Mouse (Mus musculus) mouse embryonic stem cell (cell line): ENCODE data around the gene Rmi1.
"Not testable (repeated sequence)": the region's sequence is repeated elsewhere in the genome, so short reads cannot be mapped to it uniquely, and the experiment has no call there.

ENCODE experiments used
- in situ Hi-C, 2 experiments: fragments of 300-500 bp; cut with MboI; formaldehyde crosslinking; loops; 1 replicate in 1 of 2; 3 replicates in 1 of 2; pipeline ENCODE4 v1.14.3; 2019 to 2020; ENCODE audit warnings: low sequenced_read_pairs in 2 of 2, low pct_unique_long_range_greater_than_20kb in 1 of 2, mixed read lengths in 1 of 2; ENCODE audit not compliant: unreplicated experiment in 1 of 2

Gene Rmi1

DNA sequence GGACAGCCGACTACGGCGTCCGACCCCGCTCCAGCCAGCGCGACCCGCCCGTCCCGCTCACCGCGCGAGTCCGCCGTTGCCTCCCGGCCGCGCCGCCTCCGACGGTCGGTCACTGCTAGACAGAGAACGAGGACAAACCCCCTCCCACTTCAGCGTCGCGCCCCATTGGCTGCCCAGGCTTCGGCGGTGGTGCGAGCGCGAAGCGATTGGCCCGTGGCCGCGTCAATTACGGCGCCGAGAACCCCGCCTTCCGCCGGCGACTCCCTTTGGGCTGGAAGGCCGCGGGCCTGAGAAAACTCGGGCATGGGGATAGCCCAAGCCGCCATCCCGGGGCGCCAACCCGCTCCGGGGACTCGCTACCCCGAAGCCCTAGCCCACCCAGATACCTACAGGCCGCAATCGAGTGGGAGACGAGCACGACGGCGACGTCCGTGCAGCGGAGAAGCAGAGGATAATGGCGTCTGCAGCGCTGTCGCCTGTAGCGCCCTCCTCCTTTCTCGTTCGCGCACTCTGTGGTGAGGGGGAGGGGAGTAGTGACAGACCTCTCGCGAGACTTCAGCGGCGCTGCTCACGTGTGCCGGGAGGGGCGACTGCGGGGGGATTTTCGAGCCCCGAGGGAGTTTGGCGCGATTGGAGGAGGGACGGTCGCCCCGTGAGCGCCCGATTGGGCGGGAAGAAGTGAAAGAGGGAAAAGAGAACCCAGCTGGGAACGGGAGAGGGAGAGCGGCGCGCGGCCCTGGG lies at the start of gene Rmi1:
Gene Rmi1 (plus strand): TSS at position 246 of the 741 bp plus-strand sequence.
- in situ Hi-C loops = no loop called here

DNA sequence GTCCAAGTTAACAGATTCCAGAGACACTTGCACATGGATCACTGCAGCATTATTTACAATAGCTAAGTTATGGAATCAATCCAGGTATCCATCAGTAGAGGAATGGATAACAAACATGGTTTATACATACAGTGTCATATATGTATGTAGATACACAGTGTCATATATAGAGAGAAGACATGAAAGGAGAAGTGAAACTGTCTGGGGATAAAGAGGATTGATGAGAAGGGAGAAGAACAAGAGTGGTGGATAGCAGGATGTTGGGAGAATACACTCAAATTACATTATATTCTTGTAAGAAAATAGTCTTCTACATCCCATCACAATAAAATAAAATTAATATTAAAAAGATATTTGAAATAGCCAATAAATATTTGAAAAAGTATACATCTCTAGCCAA lies 49.1 kb upstream of the Rmi1 start:
- in situ Hi-C loops = loop anchor here in 1 of 2 experiments (10.0 kb wide), 1 partner anchor 188 kb away; no protein-coding TSS in a partner anchor

DNA sequence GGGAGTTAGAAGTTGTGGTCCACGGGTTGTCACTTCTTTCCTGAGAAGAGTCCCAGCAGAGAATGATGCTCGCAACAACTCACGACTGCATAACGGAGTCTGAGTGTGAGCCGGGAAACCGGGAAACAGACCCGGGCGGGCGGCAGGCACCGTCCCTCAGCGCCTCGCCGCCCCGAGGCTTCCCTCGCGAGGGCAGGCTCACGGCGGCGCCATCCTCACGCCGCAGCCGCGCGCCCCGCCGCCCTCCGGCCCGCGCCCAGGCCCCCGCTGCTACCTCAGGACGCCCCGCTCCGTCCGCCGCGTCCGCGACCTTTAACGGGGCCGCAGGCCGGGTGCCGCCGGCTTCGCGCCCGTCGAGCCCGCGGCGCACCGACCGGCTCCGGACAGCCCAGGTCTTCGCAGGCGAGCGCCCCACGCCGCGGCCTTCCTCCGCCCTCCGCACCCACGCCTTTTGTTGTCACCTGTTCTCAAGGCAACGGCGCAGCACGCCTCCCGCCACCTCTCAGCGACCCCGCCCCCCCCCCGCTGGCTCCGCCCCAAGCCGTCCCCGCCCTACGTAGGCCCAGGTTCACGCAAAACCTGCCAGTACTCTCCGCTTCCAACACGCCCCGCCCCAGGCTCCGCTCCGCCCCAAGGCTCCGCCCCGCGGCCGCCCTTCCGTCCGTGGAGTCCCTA lies 43.3 kb upstream of the Rmi1 start, which contains the start of gene Kif27:
Gene Kif27 (minus strand): TSS at position 494 of the 675 bp plus-strand sequence.
- in situ Hi-C loops = loop anchor here in 1 of 2 experiments (10.0 kb wide), 1 partner anchor 194 kb away; no protein-coding TSS in a partner anchor

DNA sequence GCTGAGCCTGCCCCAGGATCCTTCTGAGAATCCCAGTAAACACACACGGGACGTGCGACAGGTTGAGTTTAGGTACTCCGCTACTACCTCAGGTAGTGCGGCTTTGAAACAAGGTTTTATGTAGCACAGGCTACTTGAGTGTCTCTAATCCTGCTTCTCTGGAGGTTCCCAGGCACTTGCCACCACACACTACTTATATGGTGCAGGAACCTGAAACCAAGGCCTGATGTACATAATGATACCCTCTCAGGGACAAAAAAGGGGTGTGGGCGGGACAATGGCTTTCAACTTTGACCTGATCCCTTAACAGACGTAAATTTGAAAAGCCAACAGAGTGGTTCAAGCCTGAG lies 42.8 kb upstream of the Rmi1 start:
- in situ Hi-C loops = loop anchor here in 1 of 2 experiments (10.0 kb wide), 1 partner anchor 194 kb away; no protein-coding TSS in a partner anchor

DNA sequence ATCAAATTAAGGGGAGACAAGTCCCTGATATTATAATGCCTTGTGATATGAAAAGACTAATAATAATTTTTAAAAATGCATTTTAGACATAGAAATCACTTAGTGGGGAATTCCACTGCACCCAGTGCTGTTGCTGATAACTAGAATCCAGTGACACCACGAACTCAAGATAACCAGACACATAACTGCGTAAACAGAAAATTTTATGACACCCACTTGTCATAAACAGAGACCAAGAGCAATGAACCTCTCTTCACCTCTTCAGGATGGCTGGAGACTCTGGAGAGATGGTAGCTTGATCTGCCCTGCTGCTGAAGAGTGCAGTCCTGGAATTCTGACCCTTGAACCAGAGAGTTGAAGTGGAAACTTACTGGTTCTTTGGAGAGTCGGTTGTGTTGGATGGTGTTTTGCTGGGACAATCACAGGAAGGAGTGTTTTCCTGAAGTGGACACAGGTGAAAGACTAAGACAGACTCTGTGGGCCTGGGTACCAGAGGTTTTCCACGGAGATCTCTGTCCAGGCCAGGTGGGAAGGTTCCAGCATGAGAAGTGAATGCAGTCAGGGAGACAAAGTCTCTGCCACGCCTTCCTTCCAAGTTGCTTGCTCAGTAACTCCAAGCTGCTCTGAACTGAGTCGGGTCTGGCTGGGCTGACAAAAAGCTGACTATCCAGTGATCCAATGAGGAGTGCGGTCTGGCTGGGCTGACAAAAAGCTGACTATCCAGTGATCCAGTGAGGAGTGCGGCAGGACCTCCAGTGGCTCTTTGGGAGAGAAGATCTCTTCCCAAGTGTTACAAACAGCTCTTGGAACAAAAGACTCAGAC lies 37.5 kb upstream of the Rmi1 start:
- in situ Hi-C loops = no loop called here

DNA sequence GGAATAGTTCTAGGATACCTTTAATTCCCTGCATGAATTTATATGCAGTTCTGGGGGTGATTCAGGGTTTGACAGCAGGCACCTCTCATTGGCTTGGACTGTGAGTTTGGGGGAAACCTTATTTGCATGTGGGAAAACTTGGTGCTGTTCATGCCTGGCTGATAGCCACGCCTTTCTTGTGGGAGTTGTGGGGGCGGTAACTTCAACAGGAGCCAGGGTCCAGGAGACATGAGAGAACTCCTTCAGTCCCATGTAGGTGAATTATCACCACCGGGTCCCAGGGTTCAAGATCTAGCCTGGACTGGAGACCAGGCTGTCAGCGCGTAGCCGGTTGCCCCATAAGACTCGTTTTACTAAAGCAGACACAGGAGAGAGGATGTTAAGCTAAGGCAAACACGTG lies 36.9 kb upstream of the Rmi1 start:
- in situ Hi-C loops = not testable (repeated sequence)

DNA sequence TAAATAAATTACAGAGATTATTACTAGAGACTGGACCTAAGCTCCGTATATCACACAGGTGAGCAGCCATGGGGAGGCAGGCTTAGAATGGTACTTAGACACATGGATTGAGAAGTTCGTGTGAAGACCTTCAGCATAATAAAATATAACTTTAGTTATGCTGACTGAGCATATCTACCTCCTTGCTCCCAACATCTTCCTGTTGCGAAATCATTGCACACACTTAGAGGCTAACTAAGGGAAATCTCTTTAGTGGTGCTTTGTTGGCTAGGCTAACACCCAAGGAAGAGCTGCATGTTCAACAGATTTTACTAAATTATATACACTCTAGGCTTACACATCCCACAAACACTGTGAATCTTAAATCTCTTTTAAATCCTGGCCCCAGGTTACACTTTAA lies 35.7 kb upstream of the Rmi1 start:
- in situ Hi-C loops = no loop called here

DNA sequence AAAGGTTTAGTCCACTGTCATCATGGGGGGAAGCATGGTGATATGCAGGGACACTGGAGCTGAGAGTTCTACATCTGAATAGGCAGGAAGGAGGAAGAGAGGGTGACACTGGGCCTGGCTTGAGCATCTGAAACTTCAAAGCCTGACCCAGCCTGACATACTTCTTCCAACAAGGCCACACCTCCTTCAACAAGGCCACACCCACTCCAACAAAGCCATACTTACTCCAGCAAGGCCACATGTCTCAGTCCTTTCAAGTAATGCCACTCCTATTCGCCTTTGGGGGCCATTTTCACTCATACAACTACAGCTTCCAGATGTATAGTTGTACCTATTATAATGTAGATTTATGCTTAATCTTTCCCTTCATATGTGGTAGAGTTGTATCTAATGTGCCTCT lies 34.4 kb upstream of the Rmi1 start:
- in situ Hi-C loops = no loop called here

DNA sequence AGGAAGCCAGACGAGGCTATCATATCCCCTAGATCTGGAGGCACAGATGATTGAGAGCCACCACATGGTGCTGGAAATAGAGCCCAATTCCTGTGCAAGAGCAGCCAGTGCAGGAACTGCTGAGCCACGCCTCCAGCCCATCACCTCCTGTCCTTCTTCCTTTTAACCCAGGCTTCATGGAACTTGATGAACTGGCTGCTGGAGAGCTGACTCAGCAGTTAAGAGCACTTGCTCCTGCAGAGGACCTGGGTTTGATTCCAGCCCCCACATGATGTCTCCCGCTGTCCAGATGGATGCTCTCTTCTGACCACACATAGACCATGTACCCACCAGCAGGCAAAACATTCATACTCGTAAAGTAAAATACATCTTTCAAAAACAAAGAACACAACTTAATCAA lies 33.2 kb upstream of the Rmi1 start:
- in situ Hi-C loops = no loop called here

DNA sequence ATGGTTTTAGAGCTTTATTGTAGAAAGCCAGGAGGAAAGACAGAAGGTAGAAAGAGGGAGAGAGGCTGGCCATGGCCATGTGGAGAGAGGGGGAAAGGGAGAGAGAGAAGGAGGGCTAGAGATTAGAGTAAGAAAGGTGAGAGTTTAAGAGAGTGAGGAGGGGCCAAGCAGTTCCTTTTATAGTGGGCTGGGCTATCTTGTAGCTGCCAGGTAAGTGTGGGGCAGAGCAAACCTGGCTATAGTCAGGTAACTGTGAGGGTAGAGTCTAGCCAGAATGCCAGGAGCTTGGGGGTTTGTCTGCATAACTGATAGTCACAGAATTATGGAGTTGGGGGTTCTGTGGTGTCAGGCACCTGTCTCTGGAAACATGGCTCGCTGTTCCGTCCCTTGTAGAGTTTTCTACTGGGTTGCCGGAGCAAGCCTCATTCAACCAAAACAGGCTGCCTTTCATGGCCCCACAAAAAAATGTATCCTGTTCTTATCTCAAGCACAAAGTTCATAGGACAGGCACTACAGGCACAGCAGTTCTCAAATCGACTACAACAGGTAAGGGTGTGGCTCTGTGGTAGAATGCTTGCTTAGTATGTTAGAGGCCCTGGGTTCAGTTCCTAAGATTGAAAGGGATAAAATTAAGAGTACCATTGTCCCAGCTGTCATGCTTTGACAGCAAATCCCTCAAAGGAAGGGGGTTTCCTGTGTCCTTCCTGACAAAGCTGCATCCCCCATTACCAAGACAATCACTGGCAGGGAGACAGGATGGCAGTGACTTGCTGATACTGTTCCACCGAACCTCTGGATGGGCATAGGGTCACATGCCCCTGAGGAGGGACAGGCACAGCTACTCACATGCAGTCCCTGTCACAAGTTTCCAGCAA lies 29.5 kb upstream of the Rmi1 start:
- in situ Hi-C loops = no loop called here

DNA sequence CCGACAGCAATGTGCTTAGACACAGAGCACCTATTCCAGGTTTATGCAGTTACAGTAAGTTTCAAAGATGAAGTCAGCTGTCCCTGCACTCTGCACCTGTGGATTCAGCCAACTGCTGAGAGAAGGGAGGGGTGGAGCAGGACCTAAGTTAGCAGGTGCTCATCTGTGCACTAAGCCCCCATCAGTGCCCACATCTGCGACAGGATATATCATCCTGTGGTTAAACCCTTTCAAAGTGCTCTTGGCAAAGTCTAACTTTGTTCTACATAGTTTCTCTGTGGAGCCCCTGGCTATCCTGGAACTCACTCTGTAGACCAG lies 28.9 kb upstream of the Rmi1 start:
- in situ Hi-C loops = no loop called here

DNA sequence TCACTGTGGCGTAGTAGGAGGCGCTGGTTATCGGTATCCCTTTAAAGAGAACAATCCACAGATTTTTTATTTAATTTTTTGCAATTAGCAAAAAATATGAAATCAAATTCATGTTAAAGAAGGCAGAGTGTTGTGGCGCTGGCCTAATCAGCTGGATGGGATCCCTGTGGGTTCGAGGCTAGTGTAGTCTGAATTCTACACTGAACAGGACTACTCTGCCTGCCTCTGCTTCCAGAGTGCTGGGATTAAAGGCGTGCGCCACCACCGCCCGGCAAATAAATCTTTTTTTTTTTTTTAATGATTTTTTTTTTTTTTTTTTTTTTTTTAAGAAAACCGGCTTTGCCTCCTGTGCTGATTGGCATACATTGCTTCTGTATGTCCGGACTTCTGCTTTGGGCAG lies 17.7 kb upstream of the Rmi1 start:
- in situ Hi-C loops = loop anchor here in 1 of 2 experiments (10.0 kb wide), 1 partner anchor 90 kb away; no protein-coding TSS in a partner anchor

DNA sequence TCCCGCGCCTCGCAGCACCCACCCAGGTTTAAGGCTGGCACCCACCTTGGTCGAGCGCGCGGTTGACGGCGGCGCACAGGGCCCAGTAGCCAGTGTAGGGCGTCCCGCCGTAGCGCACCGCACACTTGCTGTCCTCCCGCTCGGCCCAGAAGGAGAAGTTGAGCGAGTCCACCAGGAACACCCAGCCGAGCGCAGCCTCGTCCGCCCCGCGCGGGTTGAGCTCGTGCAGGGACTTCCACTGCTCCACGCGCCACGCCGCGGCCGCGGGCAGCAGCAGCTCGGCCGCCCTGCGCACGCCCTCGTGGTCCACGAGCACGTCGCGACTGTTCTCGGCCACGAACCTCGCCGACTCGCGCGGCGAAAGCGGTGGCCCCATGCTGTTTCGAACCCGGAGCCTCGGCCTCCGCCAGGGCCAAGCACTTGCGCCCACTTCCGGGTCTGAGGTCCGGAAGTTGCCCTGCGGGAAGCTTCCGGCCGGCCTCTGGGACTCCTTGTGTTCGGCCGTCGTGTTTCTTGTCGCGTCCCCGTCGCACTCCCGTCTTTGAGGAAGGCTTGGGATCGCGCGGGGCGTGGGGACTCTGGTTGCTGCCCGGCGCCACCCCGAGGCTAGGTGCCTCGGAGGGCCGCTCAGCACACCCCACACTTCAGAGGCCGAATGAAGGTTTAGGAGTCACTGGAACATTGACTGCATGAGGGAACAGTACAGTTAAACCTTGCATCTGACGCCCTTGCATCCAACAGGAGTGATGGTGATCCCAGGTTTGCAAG lies 17.1 kb upstream of the Rmi1 start, which contains the start of gene 2210016F16Rik:
Gene 2210016F16Rik (minus strand): TSS at position 447 of the 768 bp plus-strand sequence.
- in situ Hi-C loops = loop anchor here in 1 of 2 experiments (10.0 kb wide), 1 partner anchor 90 kb away; no protein-coding TSS in a partner anchor

DNA sequence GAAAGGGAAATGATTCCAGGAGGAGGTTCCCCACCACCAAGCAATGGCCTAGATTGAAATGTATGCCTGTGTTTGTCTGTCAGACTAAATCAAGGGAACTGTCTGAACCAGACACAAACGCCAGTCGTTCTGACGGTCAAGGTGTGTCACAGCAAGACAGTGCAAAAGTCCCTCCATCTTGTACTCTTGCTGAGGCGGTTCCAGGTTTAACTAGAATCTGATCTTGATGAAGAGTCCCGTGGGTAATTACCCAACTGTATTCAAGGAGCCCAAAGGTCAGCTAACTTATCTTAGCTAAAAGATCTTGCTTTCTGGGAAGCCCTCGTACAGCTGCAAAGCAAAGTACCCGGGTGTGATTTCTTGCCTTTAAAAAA lies 16.5 kb upstream of the Rmi1 start:
- in situ Hi-C loops = loop anchor here in 1 of 2 experiments (10.0 kb wide), 1 partner anchor 91 kb away; no protein-coding TSS in a partner anchor

DNA sequence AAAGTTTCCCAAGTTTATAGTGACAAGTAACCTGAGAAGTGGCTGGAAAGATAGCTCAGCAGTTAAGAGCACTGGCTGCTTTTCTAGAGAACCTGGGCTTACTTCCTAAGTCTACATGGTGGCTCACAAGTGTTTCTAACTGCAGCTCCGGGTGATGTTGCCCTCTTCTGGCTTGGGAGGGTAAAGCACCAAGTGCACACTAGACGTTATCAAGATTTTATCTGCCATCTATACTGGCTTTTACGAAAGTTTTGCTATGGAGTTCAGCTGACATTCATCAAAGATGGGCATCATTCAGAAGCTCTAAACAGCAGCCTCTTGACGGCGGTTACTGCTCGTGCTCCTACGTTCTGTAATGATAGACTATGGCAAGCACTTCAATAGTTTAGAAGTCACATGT lies 14.1 kb upstream of the Rmi1 start:
- in situ Hi-C loops = loop anchor here in 1 of 2 experiments (10.0 kb wide), 1 partner anchor 93 kb away; no protein-coding TSS in a partner anchor

DNA sequence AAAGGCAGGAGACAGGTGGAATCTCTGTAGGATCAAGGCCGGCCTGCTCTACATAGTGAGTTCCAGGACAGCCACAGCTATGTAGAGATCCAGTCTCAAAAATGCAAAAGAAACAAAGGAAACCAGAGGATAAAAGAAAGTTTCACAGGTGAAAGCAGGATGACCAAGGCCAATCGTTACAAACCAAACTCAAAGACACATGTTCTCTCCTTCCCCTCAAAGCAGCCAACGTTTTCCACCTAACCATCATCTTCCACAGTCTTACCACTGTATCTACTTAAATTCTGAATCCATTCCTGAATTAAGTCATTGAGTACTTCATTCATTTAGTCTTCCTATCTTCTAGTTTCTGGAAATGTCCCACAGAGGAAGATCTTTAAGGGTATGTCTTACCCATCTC lies 13.7 kb upstream of the Rmi1 start:
- in situ Hi-C loops = loop anchor here in 1 of 2 experiments (10.0 kb wide), 1 partner anchor 94 kb away; no protein-coding TSS in a partner anchor

DNA sequence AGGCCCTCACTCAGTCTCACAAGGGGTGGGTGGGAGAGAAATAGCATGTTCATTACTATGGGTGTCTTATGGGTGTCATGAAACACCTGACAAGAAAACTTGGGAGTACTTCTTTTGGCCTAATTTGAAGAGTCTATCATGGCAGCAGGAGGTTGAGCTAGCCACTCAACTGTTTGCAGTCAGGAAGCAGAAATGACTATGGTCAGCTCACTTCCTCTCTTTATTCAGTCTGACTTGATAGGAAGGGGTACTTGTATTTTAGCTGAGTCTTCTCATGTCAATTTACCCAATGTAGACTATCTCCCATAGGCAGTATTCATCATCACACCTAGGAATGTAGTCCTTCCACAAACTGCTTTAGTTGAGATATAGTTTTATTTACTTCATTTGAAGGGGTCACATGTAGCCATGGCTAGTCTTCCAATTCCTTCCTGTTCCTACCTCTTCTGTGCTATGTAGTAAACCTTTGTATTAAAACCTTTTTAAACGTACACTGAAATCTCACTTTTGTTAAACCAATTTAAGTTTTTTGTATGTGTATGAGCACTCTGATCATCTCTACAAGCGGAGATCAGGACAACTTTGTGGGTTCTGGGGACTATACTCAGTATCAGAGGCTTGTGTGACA lies 12.6 kb upstream of the Rmi1 start:
- in situ Hi-C loops = loop anchor here in 1 of 2 experiments (10.0 kb wide), 1 partner anchor 95 kb away; no protein-coding TSS in a partner anchor
